Mouse (Mus musculus) ovary, adult 10 weeks (tissue): ENCODE data around the gene Nqo2. TPM values are rescaled to one million over a fixed set of nuclear protein-coding genes. Genes with fewer than 3 reads are reported as not detected.

Experiments
- polyA plus RNA-seq: library from polyadenylated mRNA; stranded (reverse); fragments of 350-450 nt; fragmentation: Illumina TruSeq; extraction: RNeasy Lipid Tissue Mini Kit (QIAGEN cat#74804); gene quantifications from one replicate; pipeline ENCODE4 v1.2.3, GENCODE M21; 2014

The Nqo2 gene
- polyA plus RNA-seq: 95.9 TPM

GRCm38 (mm10) chr13:33964206-33965046 lies at the start of gene Nqo2:
TSS of gene Nqo2 (plus strand) at chr13:33964687.

GRCm38 (mm10) chr13:34002058-34003006 lies 37.8 kb downstream of the Nqo2 start, which contains the start of the genes Ripk1 and Serpinb6a:
TSS of gene Ripk1 (plus strand) at chr13:34002363.
TSS of gene Serpinb6a (minus strand) at chr13:34002794.

GRCm38 (mm10) chr13:34037172-34038055 lies 72.9 kb downstream of the Nqo2 start, which contains the start of gene Bphl:
TSS of gene Bphl (plus strand) at chr13:34037597.

Other genes with a start within 250 kb of the Nqo2 start
- gene Serpinb6e, start 121.3 kb upstream of the Nqo2 start, polyA plus RNA-seq: not detected
- not detected for gene Serpinb6c, start 59.0 kb upstream of the Nqo2 start, polyA plus RNA-seq
- 43.7 TPM for gene Ripk1, start 37.7 kb downstream of the Nqo2 start, polyA plus RNA-seq
- 645 TPM for gene Serpinb6a, start 38.1 kb downstream of the Nqo2 start, polyA plus RNA-seq
- gene Bphl, start 72.9 kb downstream of the Nqo2 start, polyA plus RNA-seq: 30.9 TPM
- 4.8 TPM for gene Tubb2a, start 113.3 kb downstream of the Nqo2 start, polyA plus RNA-seq
- 5.3 TPM for gene Tubb2b, start 165.8 kb downstream of the Nqo2 start, polyA plus RNA-seq
- gene Psmg4, start 198.3 kb downstream of the Nqo2 start, polyA plus RNA-seq: 11.8 TPM